Mouse (Mus musculus): ENCODE results near the gene Sema4a.
A peak's percentile ranks its signal among the peaks of the same experiment; 100 is the strongest.

The Sema4a gene

DNA sequence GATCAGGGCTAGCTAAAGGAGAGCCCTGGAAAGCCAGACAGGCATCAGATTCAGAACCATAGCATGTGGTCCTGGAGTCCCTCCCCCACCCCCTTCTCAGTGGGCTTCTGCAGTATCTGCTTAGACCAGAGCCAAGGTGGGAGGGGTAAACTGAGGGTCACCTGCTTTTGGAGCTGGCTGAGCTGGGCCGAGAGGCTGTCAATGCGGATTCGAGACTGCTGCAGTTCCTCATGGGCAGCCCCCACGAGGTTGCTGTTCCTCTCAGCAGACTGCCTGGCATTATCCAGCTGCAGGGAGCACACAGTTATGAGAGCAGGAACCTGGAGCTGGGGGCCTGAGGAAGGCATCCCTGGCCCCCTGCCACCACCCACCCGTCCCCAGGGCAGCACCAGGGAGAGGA is 25.1 kb upstream of the Sema4a start:
- no peak for DNase-seq

- no peak for DNase-seq
These were observed 23.8 kb upstream of the Sema4a start for GRCm38 (mm10) chr3:88484597-88485316.

DNA sequence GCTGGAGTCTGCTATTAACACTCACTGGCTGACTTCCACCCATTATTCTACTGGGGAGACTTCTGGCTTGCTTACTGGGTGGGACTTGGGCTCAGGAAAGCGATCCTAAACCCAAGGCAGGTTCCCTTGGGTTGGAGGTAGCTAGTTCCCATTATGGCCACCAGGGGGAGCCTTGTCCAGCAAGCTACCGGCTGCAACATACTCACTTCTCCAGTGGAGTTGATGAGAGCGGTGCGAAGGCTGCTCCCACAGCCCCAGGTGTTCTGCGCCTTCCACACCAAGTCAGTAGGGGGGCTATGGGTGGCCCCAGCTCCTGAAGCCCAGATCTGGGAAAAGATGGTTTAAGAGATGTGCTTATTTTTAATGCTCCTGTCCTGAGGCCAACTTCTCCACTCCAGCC is 22.6 kb upstream of the Sema4a start:
- peak; percentile 70 to 82 for DNase-seq

DNA sequence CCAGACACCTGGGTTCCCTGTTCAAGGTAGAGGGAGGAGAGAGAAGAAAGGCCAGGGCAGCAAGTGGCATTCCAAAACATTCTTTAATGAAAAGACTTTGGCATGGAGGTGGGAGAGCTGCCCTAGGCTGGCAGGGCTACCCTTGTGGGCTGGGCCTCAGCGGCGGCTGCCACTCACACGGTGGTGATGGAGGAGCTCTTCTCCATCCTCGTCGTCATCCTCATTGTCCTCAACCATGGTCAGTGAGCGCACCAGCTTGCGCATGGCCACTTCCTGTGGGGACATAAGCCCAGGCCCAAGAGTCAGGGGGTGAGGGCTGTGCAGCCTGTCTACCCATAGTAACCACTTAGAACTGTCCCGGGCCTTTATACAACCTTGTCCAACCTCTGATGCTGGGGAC is 22.2 kb upstream of the Sema4a start:
- no peak for DNase-seq

DNA sequence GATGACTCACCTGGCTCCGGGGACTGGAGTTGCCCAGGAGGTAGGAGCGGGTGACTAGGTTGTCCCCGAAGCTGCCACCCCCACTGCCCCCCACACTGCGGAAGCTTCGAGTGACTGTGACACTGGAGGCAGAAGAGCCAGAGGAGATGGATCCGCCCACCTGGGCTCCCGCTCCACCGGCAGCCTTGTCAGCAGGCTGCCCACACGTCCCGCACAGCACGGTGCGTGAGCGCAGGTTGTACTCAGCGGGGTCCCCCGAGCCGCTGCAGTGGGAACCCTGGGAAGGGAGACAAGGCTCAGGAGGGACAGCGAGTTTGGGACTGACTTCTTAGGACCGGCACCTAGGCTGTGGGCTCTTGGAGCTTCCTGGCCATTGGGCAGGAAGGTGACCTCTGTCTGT is 21.4 kb upstream of the Sema4a start:
- DNase-seq = no peak

- no peak for DNase-seq
These were observed 20.5 kb upstream of the Sema4a start for GRCm38 (mm10) chr3:88481372-88482040.

- no peak for DNase-seq
These were observed 19.7 kb upstream of the Sema4a start for GRCm38 (mm10) chr3:88480679-88481078.

DNA sequence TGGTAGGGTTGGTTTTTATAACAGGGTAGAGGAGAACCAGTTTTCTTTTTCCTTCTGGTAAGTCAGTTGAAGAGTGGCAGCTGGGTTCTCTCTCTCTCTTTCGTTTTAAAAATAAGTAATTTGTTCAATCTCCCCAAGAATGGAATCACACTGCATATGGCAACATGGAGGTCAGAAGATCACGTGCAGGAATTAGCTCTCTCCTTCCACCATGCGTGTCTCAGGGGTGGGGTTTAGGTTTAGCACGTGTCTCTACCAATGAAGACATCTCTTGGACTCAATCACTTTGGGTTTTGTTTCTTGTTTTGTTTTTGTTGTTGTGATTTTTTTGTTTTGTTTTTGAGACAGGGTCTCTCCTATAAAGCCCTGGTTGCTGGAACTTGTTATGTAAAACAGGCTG is 18.8 kb upstream of the Sema4a start:
- DNase-seq = no peak

GRCm38 (mm10) chr3:88479163-88479562 is 18.2 kb upstream of the Sema4a start:
- peak in 1 of 2 experiments; percentile 14 for DNase-seq

- peak; percentile 79 to 87 for DNase-seq
These were observed 16.8 kb upstream of the Sema4a start for GRCm38 (mm10) chr3:88477735-88478134.

DNA sequence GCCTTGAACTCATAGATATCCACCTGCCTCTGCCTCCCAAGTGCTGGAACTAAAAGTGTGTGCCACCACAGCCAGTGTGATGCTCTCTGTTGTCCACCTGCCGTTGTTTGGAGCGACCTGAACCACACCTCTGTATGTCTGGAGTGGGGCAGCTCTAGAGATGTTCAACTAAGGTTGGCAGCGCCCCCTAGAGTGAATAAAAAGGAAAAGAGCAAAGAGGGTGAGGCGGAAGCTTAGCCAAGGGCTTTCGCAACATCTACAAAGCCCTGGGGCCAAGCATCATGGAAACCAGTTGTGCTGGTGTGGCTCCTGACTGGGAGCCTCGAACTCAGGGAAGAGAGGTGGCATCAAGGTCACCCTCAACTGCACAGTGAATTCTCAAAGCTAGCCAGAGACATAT is 15.4 kb upstream of the Sema4a start:
- peak in 1 of 2 experiments; percentile 21 for DNase-seq

DNA sequence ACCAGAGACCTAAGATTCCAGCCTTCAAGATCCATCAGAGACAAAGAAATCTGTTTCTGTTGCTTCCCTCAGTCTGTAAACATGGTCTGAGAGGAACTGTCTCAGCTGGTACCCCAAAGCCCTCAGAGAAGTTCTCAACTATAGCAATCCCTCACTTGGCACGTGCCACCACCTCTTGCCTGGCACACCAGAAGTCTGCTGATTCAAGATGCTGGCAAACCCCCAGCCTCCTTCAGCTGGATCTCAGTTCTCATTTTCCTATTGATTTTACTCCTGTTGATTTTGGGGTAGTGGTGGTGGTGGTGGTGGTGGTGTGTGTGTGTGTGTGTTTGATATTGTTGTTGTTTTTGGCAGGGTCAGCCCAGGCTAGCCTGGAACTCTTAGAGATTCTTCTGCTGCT is 12.6 kb upstream of the Sema4a start:
- DNase-seq = peak in 1 of 2 experiments; percentile 19

DNA sequence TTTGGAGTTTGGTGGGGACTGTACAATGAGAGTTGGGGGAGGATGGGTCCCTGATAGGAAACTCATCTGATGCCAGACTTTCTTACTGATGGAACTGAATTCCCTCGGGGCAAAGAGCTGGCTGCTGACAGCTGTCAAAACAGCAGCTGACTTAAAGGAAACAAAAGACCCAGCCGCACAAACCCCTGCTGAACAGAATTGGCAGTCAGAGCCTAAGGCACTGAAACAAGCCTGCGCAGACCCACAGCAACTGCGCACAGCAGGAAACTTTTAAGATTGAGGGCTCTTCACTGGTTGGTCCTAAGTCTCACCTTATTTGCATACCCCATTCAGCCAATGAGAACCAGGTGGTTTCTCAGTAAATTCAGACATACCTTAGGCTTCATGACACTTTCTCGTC is 12.0 kb upstream of the Sema4a start:
- peak in 1 of 2 experiments; percentile 72 for DNase-seq

- peak in 1 of 2 experiments; percentile 31 for DNase-seq
These were observed 10.0 kb upstream of the Sema4a start for GRCm38 (mm10) chr3:88470943-88471479.

DNA sequence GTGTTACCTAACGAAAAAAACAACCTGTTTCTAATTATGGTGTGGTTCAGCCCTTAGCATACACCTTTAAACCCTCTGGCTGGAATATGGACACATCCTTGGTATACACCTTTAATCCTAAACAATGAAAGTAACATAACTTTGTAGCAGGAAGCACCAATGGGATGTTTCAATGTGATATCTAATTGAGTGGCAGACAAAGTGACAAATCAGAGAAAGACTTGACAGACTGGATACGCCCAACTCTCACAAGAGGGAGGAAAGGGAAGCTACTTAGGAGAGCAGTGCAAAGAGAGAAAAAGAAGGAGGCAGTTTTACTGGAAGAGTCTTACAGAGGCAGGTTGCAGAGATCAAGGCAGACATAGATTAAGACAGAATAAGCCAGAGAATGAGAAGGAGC is 8.5 kb upstream of the Sema4a start:
- DNase-seq = no peak

GRCm38 (mm10) chr3:88467116-88467824 is 6.3 kb upstream of the Sema4a start:
- peak; percentile 82 to 92 for DNase-seq

GRCm38 (mm10) chr3:88465127-88465526 is 4.1 kb upstream of the Sema4a start:
- DNase-seq = no peak

- DNase-seq = no peak
These were observed 3.4 kb upstream of the Sema4a start for GRCm38 (mm10) chr3:88464425-88464824.

- DNase-seq = no peak
These were observed 953 bp downstream of the Sema4a start for GRCm38 (mm10) chr3:88460029-88460428.

DNA sequence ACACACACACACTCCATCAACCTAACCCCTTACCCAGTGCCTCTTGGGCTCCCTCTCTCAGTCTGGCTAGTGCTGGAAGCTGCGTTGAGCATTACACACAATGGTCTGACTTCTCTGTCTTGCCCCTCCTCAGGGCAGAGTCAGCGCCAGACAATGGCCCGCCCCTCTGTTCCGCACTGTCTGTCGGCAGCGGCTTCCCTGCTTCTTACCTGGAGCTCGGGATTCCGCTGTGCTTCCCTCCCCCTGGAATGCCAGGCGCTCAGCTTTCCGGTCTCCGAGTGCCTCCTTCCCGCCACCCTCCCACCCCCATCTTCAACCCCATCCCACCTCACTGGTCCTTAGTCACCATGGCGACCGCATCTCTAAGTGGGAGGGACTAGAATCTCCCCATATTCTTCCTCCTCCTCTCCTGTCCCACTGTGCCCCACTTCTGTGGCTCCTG is 2.2 kb downstream of the Sema4a start:
- no peak for DNase-seq

DNA sequence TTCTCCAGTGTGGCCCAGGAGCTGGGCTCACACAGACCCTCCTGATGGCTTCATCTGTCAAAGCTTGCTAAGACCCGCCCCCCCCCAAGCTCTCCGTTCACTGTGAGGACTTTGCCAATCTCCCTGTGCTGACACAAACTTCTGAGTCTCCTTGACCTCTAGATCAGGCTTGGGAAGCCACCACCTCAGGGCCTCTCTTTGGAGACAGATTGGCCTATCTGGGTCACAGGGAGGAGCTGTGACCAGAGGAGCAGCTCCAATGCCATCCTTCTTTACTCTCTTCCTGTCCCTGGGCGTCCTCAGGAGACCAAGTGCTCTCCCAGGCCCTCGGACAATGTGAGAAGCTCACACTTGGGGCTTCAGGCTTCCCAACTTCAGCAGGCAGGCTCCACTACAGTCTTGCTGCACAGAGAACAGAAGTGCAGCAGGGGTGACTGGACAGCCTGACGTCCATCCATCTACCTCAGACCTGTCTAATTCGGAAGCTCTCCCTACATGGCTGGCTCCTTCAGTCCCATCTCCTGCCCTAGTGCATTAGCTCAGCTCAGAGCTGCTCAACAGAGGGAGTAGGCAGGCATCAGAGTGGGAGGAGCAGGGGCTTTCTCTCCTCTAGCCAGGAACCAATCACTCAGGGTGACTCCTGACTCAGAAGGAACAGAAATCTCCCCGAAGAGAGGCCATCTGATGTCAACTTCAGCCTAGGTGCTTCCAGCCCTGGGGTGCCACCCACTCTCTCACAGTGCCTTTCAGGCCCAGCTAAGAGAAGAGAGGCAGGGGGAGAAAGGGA is 4.0 kb downstream of the Sema4a start:
- no peak for DNase-seq

DNA sequence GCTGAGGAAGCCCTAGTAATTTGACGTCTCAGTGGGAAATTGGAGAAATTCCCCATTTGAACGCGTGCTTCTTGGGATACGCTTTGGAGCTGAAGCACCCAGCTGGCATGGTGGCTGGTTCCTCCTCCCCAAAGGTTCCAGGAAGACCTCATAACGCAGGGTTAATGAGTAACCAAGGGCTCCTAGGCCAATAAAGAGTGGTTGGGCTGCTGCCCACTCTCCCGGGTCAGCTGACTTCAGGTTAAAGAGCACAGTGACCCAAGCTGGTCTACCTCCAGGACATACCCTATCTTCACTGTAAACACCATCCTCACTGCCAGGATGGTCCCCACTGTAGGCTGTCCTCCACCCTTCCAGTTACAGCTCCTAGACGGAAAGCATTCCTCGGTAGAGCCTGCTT is 4.7 kb downstream of the Sema4a start:
- DNase-seq = no peak
